Mouse (Mus musculus) bone marrow macrophage, adult 2 months (primary cell): ENCODE data around the gene Trdmt1.

Experiments used
- CTCF ChIP-seq: IDR thresholded peaks from 2 replicates; pipeline ENCODE4 v1.5.1; 2012; ENCODE audit warnings: low read depth, mild to moderate bottlenecking, low read length, moderate library complexity
- POLR2A ChIP-seq: IDR thresholded peaks from 2 replicates; pipeline ENCODE4 v1.6.1; 2012; ENCODE audit warnings: mild to moderate bottlenecking, low read depth, low read length, borderline replicate concordance

DNA sequence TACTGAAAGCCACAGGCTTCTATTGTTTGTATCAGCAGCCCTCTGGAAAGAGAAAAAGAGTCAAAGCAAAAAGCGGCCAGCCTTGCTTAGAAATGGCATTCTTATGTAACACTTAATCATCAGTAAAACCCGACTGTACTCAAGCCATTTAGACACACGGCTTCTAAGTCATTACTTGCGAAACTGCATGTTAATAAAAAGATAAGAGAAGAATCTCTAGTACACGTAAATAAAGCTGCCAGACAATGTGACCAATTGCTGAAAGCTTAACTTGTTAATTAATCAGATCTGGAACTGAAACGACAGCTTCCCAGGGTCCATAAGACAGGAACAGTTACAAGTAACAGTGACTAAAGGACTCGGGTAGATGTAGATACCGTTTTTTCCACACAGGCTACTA is 22.4 kb downstream of the Trdmt1 start:
- TF ChIP-seq POLR2A (no peak), CTCF (no peak)
